Mouse (Mus musculus): Measurements from ENCODE around the gene Med13.
A peak's percentile ranks its signal among the peaks of the same experiment; 100 is the strongest.

Med13 gene

GRCm38 (mm10) chr11:86356854-86357788 is at the start of gene Med13:
Med13 (minus strand) TSS chr11:86357602.
- peak; percentile 50 to 79 for DNase-seq

GRCm38 (mm10) chr11:86404590-86404989 is 47.2 kb upstream of the Med13 start:
- no peak for DNase-seq

GRCm38 (mm10) chr11:86403845-86404244 is 46.4 kb upstream of the Med13 start:
- peak in 1 of 2 experiments; percentile 9 for DNase-seq

- DNase-seq: no peak
Observed at GRCm38 (mm10) chr11:86399241-86400107, 42.1 kb upstream of the Med13 start.

- no peak for DNase-seq
Observed at GRCm38 (mm10) chr11:86396950-86397594, 39.7 kb upstream of the Med13 start.

GRCm38 (mm10) chr11:86396518-86396917 is 39.1 kb upstream of the Med13 start:
- DNase-seq: no peak

GRCm38 (mm10) chr11:86395513-86396125 is 38.2 kb upstream of the Med13 start:
- DNase-seq: peak; percentile 79 to 80

- no peak for DNase-seq
Observed at GRCm38 (mm10) chr11:86395100-86395499, 37.7 kb upstream of the Med13 start.

GRCm38 (mm10) chr11:86391687-86392086 is 34.3 kb upstream of the Med13 start:
- DNase-seq: no peak

- DNase-seq: peak; percentile 7 to 60
Observed at GRCm38 (mm10) chr11:86390308-86390707, 32.9 kb upstream of the Med13 start.

GRCm38 (mm10) chr11:86389506-86389905 is 32.1 kb upstream of the Med13 start:
- no peak for DNase-seq

GRCm38 (mm10) chr11:86388821-86389480 is 31.5 kb upstream of the Med13 start:
- DNase-seq: no peak

GRCm38 (mm10) chr11:86387121-86387893 is 29.9 kb upstream of the Med13 start:
- no peak for DNase-seq

- no peak for DNase-seq
Observed at GRCm38 (mm10) chr11:86386576-86386975, 29.2 kb upstream of the Med13 start.

- DNase-seq: no peak
Observed at GRCm38 (mm10) chr11:86385710-86386282, 28.4 kb upstream of the Med13 start.

GRCm38 (mm10) chr11:86384141-86384540 is 26.7 kb upstream of the Med13 start:
- no peak for DNase-seq

- DNase-seq: no peak
Observed at GRCm38 (mm10) chr11:86382520-86383157, 25.2 kb upstream of the Med13 start.

- DNase-seq: no peak
Observed at GRCm38 (mm10) chr11:86381478-86382091, 24.2 kb upstream of the Med13 start.

- DNase-seq: no peak
Observed at GRCm38 (mm10) chr11:86380521-86381238, 23.3 kb upstream of the Med13 start.

All from kidney, postnatal 25 days (tissue).